In the genomic region with DNA sequence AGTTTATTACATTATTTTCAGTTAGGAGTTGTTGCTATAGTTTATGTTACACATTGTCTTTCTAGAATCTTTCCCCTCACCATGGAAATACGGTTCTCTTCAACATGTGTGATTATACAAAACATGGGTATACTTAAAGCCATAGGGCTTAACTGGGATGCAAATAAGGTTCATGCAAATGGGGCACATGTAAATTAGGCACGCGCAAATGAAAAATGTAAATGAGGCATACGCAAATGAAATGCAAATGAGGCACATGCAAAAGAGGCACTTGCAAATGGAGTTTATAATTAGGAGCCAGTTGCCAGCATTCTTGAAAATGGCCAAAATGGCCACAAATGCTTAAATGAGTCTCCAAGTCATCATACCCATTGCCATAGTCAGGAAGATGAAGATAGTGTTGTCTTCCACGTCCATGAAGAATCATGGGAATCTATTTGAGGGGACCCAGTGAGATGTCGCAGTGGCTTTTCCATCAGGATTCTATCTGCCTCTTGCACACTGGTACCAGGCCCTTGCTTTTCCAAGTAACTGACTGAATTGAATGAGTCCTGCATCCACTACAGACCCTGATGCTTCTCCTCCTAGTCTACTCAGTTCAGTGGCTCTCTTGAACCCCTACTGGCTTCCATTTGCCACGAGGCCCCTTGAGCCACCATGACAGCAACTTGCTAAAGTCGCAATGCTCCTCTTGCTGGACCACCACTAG, we compare ENCODE assay signal across 26 mouse cellular contexts.
DNase-seq lines count a peak whose midpoint lies in the region; ATAC-seq and TF ChIP-seq lines count a peak whose summit lies in the region.
"Had no signal": no experiment of that assay in that cellular context is flagged by ENCODE, and none has a peak within 500 bp of the region (broad histone marks: within the 10 kb centered on the region; RNA-seq: fewer than 3 reads in every experiment).

No protein-coding gene starts in this region.

- no peak for TF ChIP-seq POLR2A in brain, embryonic 14.5 days (IDR thresholded peaks at IDR 0.05; ENCODE audit: borderline replicate concordance, extremely low read depth, insufficient read depth, insufficient read length, poor library complexity, severe bottlenecking)

- H3K27ac ChIP-seq in forebrain, embryonic 15.5 days (replicated peaks), result peak overlapping the region; percentile 67
- H3K27ac ChIP-seq in forebrain, embryonic 10.5 days, result no peak overlapping the region
- H3K27ac ChIP-seq in midbrain, embryonic 16.5 days (ENCODE audit: low read length), result peak overlapping the region; percentile 52; the same call in 1 of the 2 replicates
- H3K27ac ChIP-seq in kidney, embryonic 14.5 days (ENCODE audit: low read depth, low read length), result no peak overlapping the region
- H3K27ac ChIP-seq: heart, adult 2 months; heart, embryonic 13.5 days; left cerebral cortex, adult 2 months; limb, embryonic 10.5 days; liver, embryonic 15.5 days; lung, embryonic 15.5 days; neural tube, embryonic 12.5 days; stomach, postnatal 0 days had no signal

- WGBS in forebrain, embryonic 15.5 days, result 44% methylated on average over 8 of the region's 8 CpGs
- 89% methylated on average over 8 of the region's 8 CpGs for WGBS in forebrain, embryonic 10.5 days
- 69% methylated on average over 8 of the region's 8 CpGs for WGBS in midbrain, embryonic 16.5 days
- 93% methylated on average over 8 of the region's 8 CpGs for WGBS in kidney, embryonic 14.5 days

- peaks cover 14% of the 10 kb centered on the region for H3K4me1 ChIP-seq in forebrain, embryonic 15.5 days
- no peaks in the 10 kb centered on the region; the same call in 1 of the 2 replicates for H3K4me1 ChIP-seq in forebrain, embryonic 10.5 days
- H3K4me1 ChIP-seq in midbrain, embryonic 16.5 days (ENCODE audit: control insufficient read depth, insufficient read depth, low read length), result no peaks in the 10 kb centered on the region
- H3K4me1 ChIP-seq in kidney, embryonic 14.5 days (ENCODE audit: control insufficient read depth, insufficient read depth, low read length), result no peaks in the 10 kb centered on the region
- H3K4me1 ChIP-seq: heart, embryonic 13.5 days; liver, embryonic 15.5 days; megakaryocyte, embryonic 14.5 days; neural tube, embryonic 12.5 days had no signal

- no peaks in the 10 kb centered on the region for H3K36me3 ChIP-seq in forebrain, embryonic 15.5 days
- H3K36me3 ChIP-seq in forebrain, embryonic 10.5 days (replicated peaks), result no peaks in the 10 kb centered on the region
- H3K36me3 ChIP-seq in midbrain, embryonic 16.5 days (ENCODE audit: control insufficient read depth, insufficient read depth, low read length), result no peaks in the 10 kb centered on the region
- no peaks in the 10 kb centered on the region for H3K36me3 ChIP-seq in kidney, embryonic 14.5 days (ENCODE audit: control insufficient read depth, insufficient read depth, low read length)
- H3K36me3 ChIP-seq: heart, embryonic 13.5 days; limb, embryonic 10.5 days; liver, embryonic 15.5 days; lung, embryonic 15.5 days; neural tube, embryonic 12.5 days had no signal

- H3K4me3 ChIP-seq in forebrain, embryonic 15.5 days, result no peak overlapping the region
- no peak overlapping the region for H3K4me3 ChIP-seq in forebrain, embryonic 10.5 days
- H3K4me3 ChIP-seq in midbrain, embryonic 16.5 days (ENCODE audit: low read depth, low read length), result no peak overlapping the region
- no peak overlapping the region for H3K4me3 ChIP-seq in kidney, embryonic 14.5 days (ENCODE audit: low read length)
- H3K4me3 ChIP-seq: heart, adult 2 months; heart, embryonic 13.5 days; left cerebral cortex, adult 2 months; limb, embryonic 10.5 days; liver, embryonic 15.5 days; lung, embryonic 15.5 days; megakaryocyte, embryonic 14.5 days; neural tube, embryonic 12.5 days had no signal

- intact Hi-C loops in left cerebral cortex, postnatal 14 days (cut with DNase I), result no loop called here
- intact Hi-C loops in left cerebral cortex, postnatal 36 days (cut with DNase I), result no loop called here

- ATAC-seq in forebrain, embryonic 15.5 days (replicated peaks), result peak; percentile 72
- no peak for ATAC-seq in midbrain, embryonic 16.5 days
- ATAC-seq in kidney, embryonic 14.5 days (ENCODE audit: low FRiP score, low TSS enrichment), result no peak
- ATAC-seq: CD4-positive, CD25-positive, alpha-beta regulatory T cell, adult 4 months had no signal

- H3K27me3 ChIP-seq in forebrain, embryonic 15.5 days, result no peaks in the 10 kb centered on the region
- H3K27me3 ChIP-seq in forebrain, embryonic 10.5 days (ENCODE audit: poor library complexity, severe bottlenecking), result no peaks in the 10 kb centered on the region
- no peaks in the 10 kb centered on the region for H3K27me3 ChIP-seq in midbrain, embryonic 16.5 days (ENCODE audit: control insufficient read depth, insufficient read depth, low read depth, low read length)
- 0 out of 2 replicates have a peak, but pooled peaks cover 6% of the 10 kb centered on the region for H3K27me3 ChIP-seq in kidney, embryonic 14.5 days (ENCODE audit: control insufficient read depth, insufficient read depth, low read length)
- H3K27me3 ChIP-seq: heart, embryonic 13.5 days; liver, embryonic 15.5 days; lung, embryonic 15.5 days; neural tube, embryonic 12.5 days had no signal

- H3K9me3 ChIP-seq in forebrain, embryonic 15.5 days, result no peaks in the 10 kb centered on the region
- no peaks in the 10 kb centered on the region for H3K9me3 ChIP-seq in forebrain, embryonic 10.5 days
- no peaks in the 10 kb centered on the region for H3K9me3 ChIP-seq in midbrain, embryonic 16.5 days (replicated peaks; ENCODE audit: control insufficient read depth, low read length, poor library complexity, severe bottlenecking)
- H3K9me3 ChIP-seq in kidney, embryonic 14.5 days (ENCODE audit: control insufficient read depth, low read length), result no peaks in the 10 kb centered on the region
- H3K9me3 ChIP-seq: heart, embryonic 13.5 days; limb, embryonic 10.5 days; liver, embryonic 15.5 days; lung, embryonic 15.5 days; neural tube, embryonic 12.5 days had no signal

- H3K4me2 ChIP-seq in forebrain, embryonic 15.5 days (replicated peaks), result no peak overlapping the region
- H3K4me2 ChIP-seq in midbrain, embryonic 16.5 days (ENCODE audit: low read length), result no peak overlapping the region
- H3K4me2 ChIP-seq in kidney, embryonic 14.5 days (replicated peaks; ENCODE audit: low read depth, low read length), result no peak overlapping the region
- H3K4me2 ChIP-seq: heart, embryonic 13.5 days; liver, embryonic 15.5 days; lung, embryonic 15.5 days; neural tube, embryonic 12.5 days had no signal

- DNase-seq in forebrain, embryonic 10.5 days (ENCODE audit: extremely low spot score, low spot score), result no peak
- DNase-seq in left cerebral cortex, postnatal 14 days (ENCODE audit: low spot score in 2 of 2), result peak; percentile 7 to 39
- DNase-seq in left cerebral cortex, postnatal 36 days (ENCODE audit: low spot score in 2 of 2), result no peak
- DNase-seq in brain, embryonic 14.5 days (ENCODE audit: low read depth), result peak; percentile 95
- DNase-seq: adrenal gland, postnatal 36 days; cerebellum, adult 18-20 months; cerebellum, postnatal 14 days; gastrocnemius, postnatal 25 days; heart, adult 2 months; heart, postnatal 14 days; kidney, adult 11 months; kidney, postnatal 4 days; liver; lung, postnatal 36 days had no signal

- TF ChIP-seq CTCF in brain, embryonic 14.5 days (IDR thresholded peaks at IDR 0.05; ENCODE audit: borderline replicate concordance, extremely low read depth, insufficient read depth, insufficient read length), result no peak

- no peak overlapping the region for H3K9ac ChIP-seq in forebrain, embryonic 15.5 days (replicated peaks)
- H3K9ac ChIP-seq in midbrain, embryonic 16.5 days (ENCODE audit: low read depth, low read length), result no peak overlapping the region
- no peak overlapping the region for H3K9ac ChIP-seq in kidney, embryonic 14.5 days (ENCODE audit: low read depth, low read length)
- H3K9ac ChIP-seq: heart, embryonic 13.5 days; liver, embryonic 15.5 days; lung, embryonic 15.5 days; neural tube, embryonic 12.5 days had no signal

Comparison
In these comparisons a context has a peak if more than half of its experiments do, and no peak if none do; other contexts are left out.
1. H3K27ac ChIP-seq: peak in forebrain, embryonic 15.5 days (single experiment) and midbrain, embryonic 16.5 days (single experiment); none in forebrain, embryonic 10.5 days (single experiment) and kidney, embryonic 14.5 days (single experiment).
2. DNase-seq: peak in left cerebral cortex, postnatal 14 days (2 of 2) and brain, embryonic 14.5 days (single experiment); none in forebrain, embryonic 10.5 days (single experiment) and left cerebral cortex, postnatal 36 days (0 of 2).